Mouse (Mus musculus): ENCODE results near the gene Sgcd. TPM values are rescaled to one million over a fixed set of nuclear protein-coding genes. Genes with fewer than 3 reads are reported as not detected.
A peak's percentile ranks its signal among the peaks of the same experiment; 100 is the strongest.

The Sgcd gene
- total RNA-seq, 2 experiments from 2014 or later = 11.4 to 17.4 TPM

DNA sequence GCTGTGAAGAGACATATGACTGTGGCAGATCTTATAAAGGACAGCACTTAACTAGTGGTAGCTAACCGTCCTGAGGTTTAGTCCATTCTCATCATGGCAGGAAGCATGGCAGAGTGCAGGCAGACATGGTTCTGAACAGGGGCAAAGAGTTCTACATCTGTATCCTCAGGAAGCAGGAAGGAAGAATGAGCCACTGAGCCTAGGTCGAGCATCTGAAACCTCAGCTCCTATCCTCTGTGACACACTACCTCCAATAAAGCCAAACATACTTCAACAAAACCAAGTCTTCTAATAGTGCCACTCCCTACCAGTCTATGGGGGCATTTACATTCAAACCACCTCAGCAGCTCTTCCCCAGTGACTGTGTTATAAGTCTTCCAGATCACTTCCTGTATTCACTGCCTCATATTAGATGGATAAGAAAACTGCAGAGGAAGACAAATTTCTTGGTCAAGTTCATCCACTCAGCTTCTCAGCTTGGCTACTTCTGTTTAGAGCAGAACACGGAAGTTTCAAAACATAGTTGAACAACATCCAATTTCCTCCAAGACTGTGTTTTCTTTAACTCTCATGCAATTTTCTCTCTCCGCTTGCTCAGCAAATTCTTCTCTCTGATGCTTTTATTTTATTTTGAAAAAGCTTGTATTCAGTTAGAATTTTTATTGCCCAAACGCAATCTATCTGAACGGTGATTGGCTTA lies 817.7 kb downstream of the Sgcd start:
- intact Hi-C loops (cut with DNase I) = no loop called here
- no peak for DNase-seq (ENCODE audit: low spot score in 2 of 2)

GRCm38 (mm10) chr11:47167376-47167775 lies 821.4 kb downstream of the Sgcd start:
- intact Hi-C loops (cut with DNase I) = no loop called here

DNA sequence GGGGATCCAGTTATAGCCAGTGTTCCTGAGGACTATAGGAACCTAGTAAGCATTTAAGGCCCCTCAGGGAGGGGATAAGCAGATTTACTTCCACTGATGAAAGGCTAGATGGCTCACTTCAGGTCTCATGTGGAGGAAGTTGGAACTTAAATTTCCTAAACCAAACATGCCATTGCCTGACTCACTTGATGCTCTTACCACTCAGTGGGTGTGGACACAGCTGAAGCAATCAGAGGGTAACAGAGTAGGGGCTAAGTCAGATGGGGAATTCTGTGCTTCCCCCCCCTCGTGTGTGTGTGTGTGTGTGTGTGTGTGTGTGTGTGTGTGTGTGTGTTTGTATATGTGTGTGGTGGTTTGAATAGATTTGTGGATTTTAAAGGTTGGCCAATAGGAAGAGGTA lies 830.7 kb downstream of the Sgcd start:
- intact Hi-C loops (cut with DNase I) = no loop called here
- no peak for DNase-seq (ENCODE audit: low spot score in 2 of 2)

More at GRCm38 (mm10) chr11:47167376-47167775, 821.4 kb downstream of the Sgcd start:
- no peak for DNase-seq (ENCODE audit: low spot score in 2 of 2)

DNA sequence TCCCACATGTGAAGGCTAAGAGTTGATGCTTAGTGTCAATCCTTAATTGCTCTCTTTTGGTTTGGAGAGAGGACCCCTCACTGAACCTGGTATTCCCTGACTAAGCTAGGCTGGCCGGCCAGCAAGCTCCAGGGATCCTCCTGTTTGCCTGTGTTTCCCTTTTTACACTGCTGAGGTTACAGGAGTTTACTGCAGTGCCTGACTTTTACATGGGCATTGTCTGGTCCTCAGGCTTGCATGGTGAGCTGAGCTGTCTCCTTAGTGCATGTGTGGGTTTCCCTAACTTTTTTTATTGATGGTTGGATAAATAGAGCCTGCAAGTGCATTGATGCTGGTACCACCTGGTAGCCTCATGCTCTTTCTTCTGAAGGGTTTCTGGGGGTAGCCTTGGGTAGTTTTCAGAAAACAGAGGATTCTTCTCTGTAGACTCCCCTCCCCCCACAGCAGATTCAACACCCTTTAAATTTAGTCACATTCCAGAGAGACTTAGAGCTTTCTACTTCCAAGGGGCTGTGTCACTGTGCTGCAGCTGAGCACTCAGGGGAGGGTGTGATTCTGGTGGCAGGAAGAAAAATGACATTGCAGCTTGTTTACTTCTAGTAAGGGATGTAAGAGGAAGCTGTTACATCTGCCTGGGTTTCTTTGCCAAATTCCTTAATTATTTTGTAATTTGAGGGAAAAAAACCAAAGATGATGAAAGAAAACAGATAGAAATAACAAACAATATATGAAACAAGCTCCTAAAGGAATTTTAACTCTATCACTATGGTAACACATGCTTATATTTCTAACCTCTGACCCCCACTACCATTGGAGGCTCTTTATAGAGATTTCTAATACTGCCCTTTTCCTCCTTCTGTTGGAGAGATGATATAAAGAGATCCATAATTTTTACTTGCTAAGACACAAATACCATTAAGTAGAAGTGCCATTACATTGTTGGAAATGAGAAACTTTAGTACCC lies 831.8 kb downstream of the Sgcd start:
- DNase-seq (ENCODE audit: low spot score in 2 of 2) = no peak
- intact Hi-C loops (cut with DNase I) = no loop called here

- intact Hi-C loops (cut with DNase I) = no loop called here
- no peak for DNase-seq (ENCODE audit: low spot score in 2 of 2)
These were observed 833.8 kb downstream of the Sgcd start for GRCm38 (mm10) chr11:47154837-47155430.

DNA sequence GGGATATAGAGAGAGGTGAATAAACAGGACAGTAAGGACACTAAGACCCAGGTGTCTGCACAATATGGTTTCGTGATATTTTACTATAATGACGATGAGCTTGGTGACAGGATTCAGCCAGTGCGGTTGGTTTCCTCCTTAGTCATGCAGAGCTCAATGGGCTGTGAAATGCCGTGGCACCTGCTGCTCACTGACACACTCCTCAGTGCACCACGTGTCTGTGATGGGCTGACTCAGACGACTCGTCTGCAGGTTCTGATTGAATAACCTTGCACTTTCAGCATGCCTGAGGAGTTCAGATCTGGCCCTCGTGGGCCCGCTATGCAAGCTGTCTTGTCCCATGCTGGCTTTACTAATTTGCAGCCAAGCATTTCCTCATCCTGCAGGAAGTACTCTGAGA lies 839.2 kb downstream of the Sgcd start:
- DNase-seq (ENCODE audit: low spot score in 2 of 2) = no peak
- intact Hi-C loops (cut with DNase I) = no loop called here

- intact Hi-C loops (cut with DNase I) = no loop called here
- no peak for DNase-seq (ENCODE audit: low spot score in 2 of 2)
These were observed 848.9 kb downstream of the Sgcd start for GRCm38 (mm10) chr11:47139867-47140266.

DNA sequence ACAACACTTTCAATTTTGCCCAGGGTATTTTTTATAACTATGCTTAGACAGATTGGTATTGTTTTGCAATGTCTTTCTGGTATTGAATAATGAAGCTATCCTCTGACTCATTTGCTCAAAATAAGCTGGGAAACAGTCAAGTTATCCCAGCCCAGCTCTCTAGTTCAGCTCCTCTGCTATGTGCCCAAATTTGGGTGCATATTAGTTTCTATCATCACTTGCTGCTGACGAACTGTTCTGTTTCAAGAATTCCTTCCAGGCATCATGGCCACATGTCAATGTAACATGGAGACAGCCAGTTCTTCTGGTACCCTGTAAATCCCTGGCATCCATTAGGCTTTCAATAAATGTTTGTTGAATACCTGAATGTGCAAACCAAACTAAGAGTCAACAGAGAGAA lies 849.5 kb downstream of the Sgcd start:
- intact Hi-C loops (cut with DNase I) = no loop called here
- DNase-seq (ENCODE audit: low spot score in 2 of 2) = no peak

DNA sequence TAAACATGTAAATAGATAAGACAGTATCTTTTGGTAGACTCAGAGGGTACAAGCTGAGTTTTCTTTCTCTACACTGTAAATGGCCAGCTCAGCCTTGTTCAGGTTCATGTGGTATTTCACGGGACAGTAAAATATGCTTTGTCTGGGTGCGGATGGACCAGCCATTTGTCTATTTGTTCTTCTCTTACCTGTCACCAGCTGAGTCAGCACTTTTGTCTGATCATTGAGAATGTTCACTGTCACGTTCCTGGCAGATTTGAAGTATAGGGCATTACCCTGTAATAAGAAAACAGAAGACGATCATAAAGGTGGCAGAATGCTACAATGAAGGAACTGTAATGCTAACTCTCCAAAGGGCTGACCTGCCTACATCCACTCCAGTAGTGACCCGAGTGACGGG lies 856.4 kb downstream of the Sgcd start:
- no peak for DNase-seq (ENCODE audit: low spot score in 2 of 2)
- intact Hi-C loops (cut with DNase I) = no loop called here

GRCm38 (mm10) chr11:47130432-47130831 lies 858.3 kb downstream of the Sgcd start:
- DNase-seq (ENCODE audit: low spot score in 2 of 2) = no peak
- intact Hi-C loops (cut with DNase I) = no loop called here

DNA sequence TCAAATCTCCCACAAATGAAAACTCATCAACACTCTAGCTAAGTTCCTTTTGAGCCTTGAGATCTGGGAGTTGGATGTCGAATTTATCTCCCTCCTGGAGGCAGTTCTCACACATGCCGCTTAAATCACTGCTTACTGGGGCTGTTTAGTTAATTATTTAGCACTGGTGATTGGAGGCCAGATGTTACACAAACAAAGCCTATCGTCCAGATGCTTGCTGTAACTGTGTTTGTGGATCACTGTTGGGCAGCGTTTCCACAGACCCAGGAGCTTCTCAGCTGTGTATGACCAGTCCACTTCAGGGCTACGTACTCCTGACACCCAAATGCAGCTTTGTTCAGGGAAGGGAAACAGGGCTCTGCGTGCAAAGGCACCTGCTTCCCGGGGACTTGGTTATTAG lies 858.8 kb downstream of the Sgcd start:
- no peak for DNase-seq (ENCODE audit: low spot score in 2 of 2)
- intact Hi-C loops (cut with DNase I) = no loop called here

DNA sequence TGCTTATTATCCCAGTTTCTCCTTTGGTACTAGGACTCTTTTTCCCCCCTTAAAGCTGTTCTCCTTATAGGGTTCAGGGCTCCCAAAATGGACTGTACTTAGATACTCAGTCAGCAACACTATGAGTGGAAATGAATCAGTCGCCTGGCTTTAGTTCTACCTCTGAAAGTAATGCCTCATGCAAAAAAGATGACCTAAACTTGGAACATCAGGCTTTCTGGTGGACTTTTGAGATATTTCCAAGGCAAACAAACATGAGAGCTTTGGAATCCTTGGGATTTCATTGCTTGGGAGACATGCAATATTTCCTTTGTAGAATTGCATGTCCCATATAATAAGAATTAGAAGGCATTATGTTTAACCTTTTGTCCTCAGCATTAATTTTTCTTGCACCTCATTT lies 859.6 kb downstream of the Sgcd start:
- intact Hi-C loops (cut with DNase I) = no loop called here
- DNase-seq (ENCODE audit: low spot score in 2 of 2) = no peak

DNA sequence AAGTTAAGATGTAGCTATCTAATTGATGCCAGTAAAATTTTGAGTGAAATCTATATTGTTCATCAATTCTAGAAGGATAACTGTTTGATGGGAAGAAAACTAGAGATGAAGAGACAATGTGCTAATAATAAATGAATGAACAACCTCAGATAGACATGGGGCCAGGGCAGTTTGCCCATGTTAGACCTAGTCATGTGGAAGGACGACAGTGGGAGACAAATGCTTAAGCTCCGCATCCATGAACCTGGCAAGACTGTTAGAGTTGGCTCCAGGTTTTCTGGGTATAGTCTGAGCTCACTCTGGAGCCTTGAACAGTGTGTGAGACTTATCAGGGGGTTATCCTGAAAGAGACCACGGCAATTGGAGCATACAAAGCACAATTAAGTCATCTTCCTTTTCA lies 860.4 kb downstream of the Sgcd start:
- intact Hi-C loops (cut with DNase I) = no loop called here
- no peak for DNase-seq (ENCODE audit: low spot score in 2 of 2)

GRCm38 (mm10) chr11:47120874-47121273 lies 867.9 kb downstream of the Sgcd start:
- intact Hi-C loops (cut with DNase I) = no loop called here
- DNase-seq (ENCODE audit: low spot score in 2 of 2) = no peak

GRCm38 (mm10) chr11:47117896-47118295 lies 870.9 kb downstream of the Sgcd start:
- intact Hi-C loops (cut with DNase I) = no loop called here

DNA sequence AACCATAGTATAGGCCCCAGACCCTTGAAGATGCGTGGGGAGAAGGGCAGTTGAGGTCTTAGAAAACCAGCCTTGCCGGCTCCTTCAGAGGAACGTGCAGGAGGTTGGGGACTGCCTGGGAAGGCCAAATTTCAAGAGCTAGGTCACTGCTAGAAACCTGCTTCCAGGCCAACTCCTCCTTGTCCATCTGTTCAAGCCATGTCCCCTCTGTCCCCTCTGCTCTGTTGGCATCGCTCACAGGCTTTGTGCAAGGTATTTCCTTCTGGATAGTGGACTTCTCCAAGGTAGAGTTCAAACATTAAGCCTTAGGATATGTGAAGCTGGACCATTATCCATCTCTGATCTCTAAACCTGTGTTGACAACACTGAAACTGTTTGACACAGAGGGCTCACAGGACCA lies 874.4 kb downstream of the Sgcd start:
- DNase-seq (ENCODE audit: low spot score in 2 of 2) = no peak
- intact Hi-C loops (cut with DNase I) = no loop called here

More at GRCm38 (mm10) chr11:47117896-47118295, 870.9 kb downstream of the Sgcd start:
- DNase-seq (ENCODE audit: low spot score in 2 of 2) = no peak

GRCm38 (mm10) chr11:47113081-47113480 lies 875.7 kb downstream of the Sgcd start:
- no peak for DNase-seq (ENCODE audit: low spot score in 2 of 2)
- intact Hi-C loops (cut with DNase I) = no loop called here

DNA sequence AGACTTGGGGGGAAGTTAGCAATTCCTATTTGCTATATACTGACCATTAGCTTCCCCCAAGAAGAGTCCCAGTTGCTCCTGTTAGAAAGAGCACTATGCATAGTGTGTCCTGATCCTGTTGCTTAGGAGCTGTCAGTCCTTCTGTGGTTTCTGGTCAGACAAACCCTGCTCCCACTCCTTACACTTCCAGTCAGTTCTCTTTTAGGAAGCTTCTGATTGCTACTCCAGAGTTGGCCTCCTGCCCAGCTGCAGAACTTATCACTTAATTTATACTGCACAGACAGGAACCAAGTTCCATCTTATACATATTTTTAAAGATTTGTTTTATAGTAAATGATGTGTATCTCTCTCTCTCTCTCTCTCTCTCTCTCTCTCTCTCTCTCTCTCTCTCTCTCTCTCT lies 878.5 kb downstream of the Sgcd start:
- DNase-seq (ENCODE audit: low spot score in 2 of 2) = peak in 1 of 2 experiments; percentile 7
- intact Hi-C loops (cut with DNase I) = no loop called here

DNA sequence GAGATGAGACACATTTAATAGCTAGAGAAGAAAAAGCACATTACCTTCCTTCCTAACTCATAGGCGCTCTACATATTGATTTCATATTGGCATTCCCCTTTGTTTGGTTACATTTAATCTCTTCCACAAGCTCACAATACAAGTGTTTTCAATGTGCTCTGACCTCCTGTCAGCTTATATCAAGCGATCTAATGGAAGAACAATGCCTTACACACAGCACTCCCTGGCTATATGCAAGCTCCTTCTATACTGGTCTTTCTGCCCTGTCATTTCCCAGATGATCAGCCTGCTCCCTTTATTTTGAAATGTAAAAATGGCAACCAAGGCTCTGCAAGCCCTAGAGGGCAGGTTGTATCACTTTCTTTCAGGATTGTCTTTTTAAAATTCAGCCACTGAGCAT lies 881.1 kb downstream of the Sgcd start:
- intact Hi-C loops (cut with DNase I) = no loop called here

GRCm38 (mm10) chr11:47093296-47093912 lies 895.4 kb downstream of the Sgcd start:
- intact Hi-C loops (cut with DNase I) = no loop called here
- no peak for DNase-seq (ENCODE audit: low spot score in 2 of 2)

More for the DNA sequence above, 881.1 kb downstream of the Sgcd start:
- DNase-seq (ENCODE audit: low spot score in 2 of 2) = no peak

Measured in left cerebral cortex, postnatal 36 days (tissue).